Mouse (Mus musculus): ENCODE results near the gene Rab40b. TPM values are rescaled to one million over a fixed set of nuclear protein-coding genes. Genes with fewer than 3 reads are reported as not detected.

The Rab40b gene
- polyA plus RNA-seq, 1 experiment from 2014 or later, result 11.4 TPM

- WGBS, result 79% methylated on average over 3 of the region's 3 CpGs
- no peak overlapping the region for H3K4me3 ChIP-seq
- no peak for ATAC-seq (replicated peaks)
- no peaks in the 10 kb centered on the region for H3K4me1 ChIP-seq
- no peak overlapping the region for H3K9ac ChIP-seq
- H3K4me2 ChIP-seq, result no peak overlapping the region
- no peak overlapping the region for H3K27ac ChIP-seq
- no peaks in the 10 kb centered on the region for H3K36me3 ChIP-seq (replicated peaks)
- H3K27me3 ChIP-seq (replicated peaks), result no peaks in the 10 kb centered on the region
- no peaks in the 10 kb centered on the region for H3K9me3 ChIP-seq
These were observed 19.5 kb upstream of the Rab40b start for GRCm38 (mm10) chr11:121407366-121408155.

- H3K9me3 ChIP-seq, result no peaks in the 10 kb centered on the region
- H3K4me1 ChIP-seq, result peaks cover 7% of the 10 kb centered on the region; the same call in 1 of the 2 replicates
- no peaks in the 10 kb centered on the region for H3K36me3 ChIP-seq (replicated peaks)
- no peak overlapping the region for H3K27ac ChIP-seq
- H3K9ac ChIP-seq, result no peak overlapping the region
- WGBS, result 92% methylated on average over 3 of the region's 3 CpGs
- no peak for ATAC-seq (replicated peaks)
- H3K27me3 ChIP-seq (replicated peaks), result no peaks in the 10 kb centered on the region
- no peak overlapping the region for H3K4me3 ChIP-seq
- no peak overlapping the region for H3K4me2 ChIP-seq
These were observed 4.4 kb upstream of the Rab40b start for GRCm38 (mm10) chr11:121392405-121392804.

- no peaks in the 10 kb centered on the region for H3K27me3 ChIP-seq (replicated peaks)
- H3K36me3 ChIP-seq (replicated peaks), result no peaks in the 10 kb centered on the region
- H3K4me3 ChIP-seq, result no peak overlapping the region
- peaks cover 13% of the 10 kb centered on the region for H3K4me1 ChIP-seq
- H3K9me3 ChIP-seq, result no peaks in the 10 kb centered on the region
- H3K4me2 ChIP-seq, result no peak overlapping the region
- H3K9ac ChIP-seq, result no peak overlapping the region
- ATAC-seq (replicated peaks), result no peak
- 63% methylated on average over 3 of the region's 3 CpGs for WGBS
- no peak overlapping the region for H3K27ac ChIP-seq
These were observed 2.7 kb upstream of the Rab40b start for GRCm38 (mm10) chr11:121390793-121391192.

DNA sequence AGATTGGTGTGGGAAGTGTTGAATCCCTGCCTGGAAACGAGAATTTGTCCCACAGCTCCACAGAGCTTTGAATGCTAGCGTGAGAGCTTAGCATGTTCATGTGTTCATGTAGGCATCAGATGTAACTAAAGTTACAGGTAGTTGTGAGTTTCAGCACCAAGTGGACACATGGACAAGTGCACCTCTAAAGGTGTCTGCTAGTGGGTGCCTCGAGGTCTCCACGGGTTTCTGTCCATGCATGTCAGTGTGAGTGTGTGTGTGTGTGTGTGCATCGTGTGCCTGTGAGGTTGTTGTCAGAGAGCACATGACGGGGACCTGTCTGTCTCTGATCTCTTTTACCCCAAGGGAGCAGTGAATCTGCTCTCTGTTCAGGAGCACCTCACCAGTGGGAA lies 499 bp upstream of the Rab40b start:
- H3K9ac ChIP-seq, result no peak overlapping the region
- 7% methylated on average over 6 of the region's 6 CpGs for WGBS
- H3K27me3 ChIP-seq (replicated peaks), result no peaks in the 10 kb centered on the region
- peaks cover 13% of the 10 kb centered on the region for H3K4me1 ChIP-seq
- H3K9me3 ChIP-seq, result no peaks in the 10 kb centered on the region
- H3K4me2 ChIP-seq, result peak overlapping the region; percentile 70
- H3K4me3 ChIP-seq, result peak overlapping the region; percentile 62
- no peaks in the 10 kb centered on the region for H3K36me3 ChIP-seq (replicated peaks)
- 0 out of 2 replicates have a peak overlapping the region, but pooled peaks have one; percentile 3 for H3K27ac ChIP-seq
- no peak for ATAC-seq (replicated peaks)

DNA sequence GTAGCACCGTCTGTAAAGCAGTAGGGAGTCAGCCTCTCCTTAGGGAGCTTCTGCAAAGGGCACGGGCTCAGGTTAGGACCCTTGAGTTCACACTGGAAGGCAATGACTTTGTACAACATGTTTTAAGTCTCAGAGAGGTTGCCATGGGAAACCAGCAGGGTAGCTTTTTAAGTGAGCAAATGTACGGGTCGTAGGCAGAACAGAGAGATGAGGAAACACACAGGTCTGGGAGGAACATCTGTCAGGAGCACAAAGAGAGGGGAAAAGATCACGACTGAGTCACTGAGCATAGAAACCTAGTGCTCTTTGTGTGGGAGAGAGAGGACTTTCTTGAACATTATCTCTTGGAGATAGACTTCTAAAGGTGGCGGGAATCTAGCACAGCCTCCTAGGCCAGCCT lies 7.8 kb downstream of the Rab40b start:
- ATAC-seq (replicated peaks), result no peak
- H3K4me3 ChIP-seq, result no peak overlapping the region
- no peaks in the 10 kb centered on the region for H3K27me3 ChIP-seq (replicated peaks)
- H3K27ac ChIP-seq, result no peak overlapping the region
- WGBS, result 15% methylated on average over 6 of the region's 6 CpGs
- H3K36me3 ChIP-seq (replicated peaks), result no peaks in the 10 kb centered on the region
- H3K4me2 ChIP-seq, result no peak overlapping the region
- H3K4me1 ChIP-seq, result no peaks in the 10 kb centered on the region
- H3K9ac ChIP-seq, result no peak overlapping the region
- H3K9me3 ChIP-seq, result no peaks in the 10 kb centered on the region

GRCm38 (mm10) chr11:121378644-121379043 lies 9.4 kb downstream of the Rab40b start:
- Histone ChIP-seq H3K4me1 (no peaks in the 10 kb centered on the region), H3K9me3 (no peaks in the 10 kb centered on the region), H3K27ac (no peak overlapping the region), H3K9ac (no peak overlapping the region), H3K4me2 (no peak overlapping the region), H3K4me3 (no peak overlapping the region), H3K27me3 (replicated peaks) (no peaks in the 10 kb centered on the region), H3K36me3 (replicated peaks) (no peaks in the 10 kb centered on the region)
- ATAC-seq (replicated peaks), result no peak

DNA sequence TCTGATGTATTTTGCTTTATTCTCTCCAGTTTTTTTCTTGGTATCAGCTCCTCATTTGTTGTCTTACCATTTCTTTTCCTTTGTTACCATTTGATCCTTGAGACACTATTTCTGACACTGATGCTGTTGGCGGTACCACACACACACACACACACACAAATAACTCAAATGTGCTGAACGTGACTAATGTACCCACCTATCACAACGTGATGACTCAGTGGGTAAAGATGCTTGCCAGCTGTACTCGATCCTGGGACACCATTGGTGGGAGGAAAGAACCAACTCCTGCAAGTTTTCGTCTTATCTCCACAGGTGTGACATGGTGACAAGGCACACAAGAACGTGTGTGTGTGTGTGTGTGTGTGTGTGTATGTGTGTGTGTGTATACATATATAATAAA lies 14.7 kb downstream of the Rab40b start:
- H3K9ac ChIP-seq, result no peak overlapping the region

DNA sequence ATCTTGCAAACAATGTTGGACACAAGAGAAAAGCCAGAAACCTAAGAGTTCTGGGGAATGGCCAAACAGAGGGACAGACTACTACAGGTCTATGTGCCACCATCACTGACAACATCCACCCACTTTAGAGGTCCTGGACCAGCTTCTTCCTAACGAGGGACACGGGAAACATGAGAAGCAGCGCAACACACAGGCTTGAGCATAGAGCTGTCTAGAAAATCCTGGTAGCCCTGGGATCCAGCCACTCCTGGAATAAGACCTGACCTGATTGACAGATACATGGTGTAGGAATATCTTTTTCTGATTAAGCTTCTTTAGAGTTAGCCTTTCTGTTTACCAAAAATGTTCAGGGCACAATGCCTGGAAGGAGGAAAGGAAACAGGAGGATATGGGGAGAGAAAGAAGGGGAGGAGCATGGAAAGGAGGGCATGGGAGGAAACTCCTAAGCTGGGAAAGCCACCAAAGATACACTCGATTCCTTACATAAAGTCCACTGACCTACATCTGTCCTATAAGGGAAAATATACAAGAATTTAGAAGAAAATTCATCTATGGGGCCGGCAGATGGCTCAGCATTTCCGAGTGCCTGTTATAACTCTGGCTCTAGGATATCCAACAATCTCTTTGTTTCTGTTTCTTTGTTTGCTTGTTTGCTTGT lies 17.6 kb downstream of the Rab40b start:
- Histone ChIP-seq H3K27ac (no peak overlapping the region), H3K4me1 (no peaks in the 10 kb centered on the region), H3K9me3 (no peaks in the 10 kb centered on the region), H3K27me3 (replicated peaks) (no peaks in the 10 kb centered on the region), H3K4me3 (no peak overlapping the region), H3K9ac (no peak overlapping the region), H3K36me3 (replicated peaks) (no peaks in the 10 kb centered on the region), H3K4me2 (no peak overlapping the region)
- no peak for ATAC-seq (replicated peaks)
- 87% methylated on average over 6 of the region's 6 CpGs for WGBS

More for the DNA sequence above, 14.7 kb downstream of the Rab40b start:
- ATAC-seq (replicated peaks), result no peak
- WGBS, result 75% methylated on average over 6 of the region's 6 CpGs
- Histone ChIP-seq H3K4me1 (no peaks in the 10 kb centered on the region), H3K27me3 (replicated peaks) (no peaks in the 10 kb centered on the region), H3K27ac (no peak overlapping the region), H3K36me3 (replicated peaks) (no peaks in the 10 kb centered on the region), H3K9me3 (no peaks in the 10 kb centered on the region), H3K4me3 (no peak overlapping the region), H3K4me2 (no peak overlapping the region)

DNA sequence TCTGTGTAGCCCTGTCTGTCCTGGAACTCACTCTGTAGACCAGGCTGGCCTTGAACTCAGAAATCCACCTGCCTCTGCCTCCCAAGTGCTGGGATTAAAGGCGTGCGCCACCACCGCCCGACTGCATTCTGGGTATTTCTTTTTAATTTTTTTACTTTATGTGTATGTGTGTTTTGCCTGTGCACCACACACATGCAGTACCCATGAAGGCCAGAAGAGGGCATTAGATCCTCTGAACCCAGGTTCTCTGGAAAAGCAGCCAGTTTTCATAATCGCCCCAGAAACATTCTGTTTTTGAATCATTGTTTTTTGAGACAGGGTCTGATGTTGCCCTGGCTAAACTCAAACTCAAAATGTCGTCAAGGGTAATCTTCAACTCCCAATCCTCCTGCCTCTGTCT lies 18.4 kb downstream of the Rab40b start:
- no peaks in the 10 kb centered on the region for H3K9me3 ChIP-seq
- ATAC-seq (replicated peaks), result no peak
- no peaks in the 10 kb centered on the region for H3K36me3 ChIP-seq (replicated peaks)
- H3K4me1 ChIP-seq, result no peaks in the 10 kb centered on the region
- H3K4me2 ChIP-seq, result no peak overlapping the region
- H3K4me3 ChIP-seq, result no peak overlapping the region
- no peak overlapping the region for H3K27ac ChIP-seq
- H3K9ac ChIP-seq, result no peak overlapping the region
- no peaks in the 10 kb centered on the region for H3K27me3 ChIP-seq (replicated peaks)
- 56% methylated on average over 6 of the region's 6 CpGs for WGBS

- Histone ChIP-seq H3K4me2 (no peak overlapping the region), H3K9me3 (no peaks in the 10 kb centered on the region), H3K27ac (no peak overlapping the region), H3K27me3 (replicated peaks) (no peaks in the 10 kb centered on the region), H3K4me3 (no peak overlapping the region), H3K9ac (no peak overlapping the region), H3K4me1 (no peaks in the 10 kb centered on the region), H3K36me3 (replicated peaks) (no peaks in the 10 kb centered on the region)
- ATAC-seq (replicated peaks), result no peak
- 88% methylated on average over 1 of the region's 1 CpGs for WGBS
These were observed 19.3 kb downstream of the Rab40b start for GRCm38 (mm10) chr11:121368731-121369130.

- no peak overlapping the region for H3K27ac ChIP-seq
- WGBS, result 73% methylated on average over 5 of the region's 5 CpGs
- no peak overlapping the region for H3K9ac ChIP-seq
- H3K36me3 ChIP-seq (replicated peaks), result no peaks in the 10 kb centered on the region
- H3K4me2 ChIP-seq, result no peak overlapping the region
- no peaks in the 10 kb centered on the region for H3K27me3 ChIP-seq (replicated peaks)
- H3K4me3 ChIP-seq, result no peak overlapping the region
- no peak for ATAC-seq (replicated peaks)
- H3K9me3 ChIP-seq, result no peaks in the 10 kb centered on the region
- no peaks in the 10 kb centered on the region for H3K4me1 ChIP-seq
These were observed 20.8 kb downstream of the Rab40b start for GRCm38 (mm10) chr11:121367170-121367707.

GRCm38 (mm10) chr11:121362212-121362611 lies 25.8 kb downstream of the Rab40b start:
- Histone ChIP-seq H3K4me1 (no peaks in the 10 kb centered on the region), H3K36me3 (replicated peaks) (no peaks in the 10 kb centered on the region), H3K4me3 (no peak overlapping the region), H3K9me3 (no peaks in the 10 kb centered on the region), H3K27ac (no peak overlapping the region), H3K27me3 (replicated peaks) (no peaks in the 10 kb centered on the region), H3K4me2 (no peak overlapping the region), H3K9ac (no peak overlapping the region)
- WGBS, result 35% methylated on average over 5 of the region's 5 CpGs
- no peak for ATAC-seq (replicated peaks)

Data from midbrain, embryonic 15.5 days (tissue).